Mouse (Mus musculus): ENCODE measurements around the gene Dbp. TPM values are rescaled to one million over a fixed set of nuclear protein-coding genes. Genes with fewer than 3 reads are reported as not detected.
"Not testable (repeated sequence)": the region's sequence is repeated elsewhere in the genome, so short reads cannot be mapped to it uniquely, and the experiment has no call there.

The Dbp gene
- 4.5 and 7.3 TPM in 2 replicates for polyA plus RNA-seq (2014; fragmentation: Nextera tagmentation; extraction: Ambion mirVana)

- Histone ChIP-seq H3K36me3 (ENCODE audit: control insufficient read depth, insufficient read depth, low read length) (peaks cover 4% of the 10 kb centered on the region), H3K4me3 (ENCODE audit: control insufficient read depth in 1 of 2, insufficient read depth in 1 of 2, low read depth in 1 of 2, low read length in 2 of 2) (peak within 1 kb of the TSS; percentile 66 to 74), H3K4me1 (ENCODE audit: control insufficient read depth in 2 of 2, insufficient read depth in 2 of 2, low read length in 2 of 2) (peaks cover 28 to 49% of the 10 kb centered on the region in 2 experiments), H3K9ac (ENCODE audit: low read length) (peak within 1 kb of the TSS; percentile 93), H3K27me3 (ENCODE audit: control insufficient read depth, insufficient read depth, low read length) (peaks cover 7% of the 10 kb centered on the region), H3K4me2 (ENCODE audit: low read length) (peak within 1 kb of the TSS; percentile 96), H3K9me3 (ENCODE audit: control insufficient read depth, low read length) (no peaks in the 10 kb centered on the region), H3K27ac (replicated peaks in 1 of 2; ENCODE audit: control insufficient read depth in 1 of 2, insufficient read depth in 1 of 2, low read depth in 2 of 2, low read length in 2 of 2) (peak within 1 kb of the TSS; percentile 89 to 93)
- ATAC-seq (ENCODE audit: insufficient number of reproducible peaks, insufficient read depth, low FRiP score, low read depth) = peak; percentile 86
- WGBS = under 1% methylated on average over 36 of the region's 36 CpGs
Observed at GRCm38 (mm10) chr7:45704730-45705442, at the start of gene Dbp. TSS of gene Dbp (plus strand) at chr7:45705088.

- 79% methylated on average over 11 of the region's 11 CpGs for WGBS
- no peak for ATAC-seq (ENCODE audit: insufficient number of reproducible peaks, insufficient read depth, low FRiP score, low read depth)
- no peak overlapping the region for H3K4me3 ChIP-seq (ENCODE audit: control insufficient read depth in 1 of 2, insufficient read depth in 1 of 2, low read depth in 1 of 2, low read length in 2 of 2)
- no peaks in the 10 kb centered on the region for H3K27me3 ChIP-seq (ENCODE audit: control insufficient read depth, insufficient read depth, low read length)
- H3K4me2 ChIP-seq (ENCODE audit: low read length) = no peak overlapping the region
- H3K4me1 ChIP-seq (ENCODE audit: control insufficient read depth in 2 of 2, insufficient read depth in 2 of 2, low read length in 2 of 2) = peaks cover 3 to 9% of the 10 kb centered on the region in 2 experiments; a peak in 1 of 4 replicates
- H3K9me3 ChIP-seq (ENCODE audit: control insufficient read depth, low read length) = peaks cover 7% of the 10 kb centered on the region; the same call in 1 of the 2 replicates
- H3K9ac ChIP-seq (ENCODE audit: low read length) = no peak overlapping the region
- no peaks in the 10 kb centered on the region for H3K36me3 ChIP-seq (ENCODE audit: control insufficient read depth, insufficient read depth, low read length)
- no peak overlapping the region for H3K27ac ChIP-seq (replicated peaks in 1 of 2; ENCODE audit: control insufficient read depth in 1 of 2, insufficient read depth in 1 of 2, low read depth in 2 of 2, low read length in 2 of 2)
Observed at GRCm38 (mm10) chr7:45660746-45661478, 44.0 kb upstream of the Dbp start.

- not testable (repeated sequence) for ATAC-seq (ENCODE audit: insufficient number of reproducible peaks, insufficient read depth, low FRiP score, low read depth); H3K27ac ChIP-seq (replicated peaks in 1 of 2; ENCODE audit: control insufficient read depth in 1 of 2, insufficient read depth in 1 of 2, low read depth in 2 of 2, low read length in 2 of 2); H3K36me3 ChIP-seq (ENCODE audit: control insufficient read depth, insufficient read depth, low read length); H3K4me2 ChIP-seq (ENCODE audit: low read length); H3K9ac ChIP-seq (ENCODE audit: low read length); H3K4me1 ChIP-seq (ENCODE audit: control insufficient read depth in 2 of 2, insufficient read depth in 2 of 2, low read length in 2 of 2); H3K4me3 ChIP-seq (ENCODE audit: control insufficient read depth in 1 of 2, insufficient read depth in 1 of 2, low read depth in 1 of 2, low read length in 2 of 2); H3K27me3 ChIP-seq (ENCODE audit: control insufficient read depth, insufficient read depth, low read length); H3K9me3 ChIP-seq (ENCODE audit: control insufficient read depth, low read length)
- 83% methylated on average over 6 of the region's 6 CpGs for WGBS
Observed at GRCm38 (mm10) chr7:45661702-45662101, 43.2 kb upstream of the Dbp start.

- H3K36me3 ChIP-seq (ENCODE audit: control insufficient read depth, insufficient read depth, low read length) = no peaks in the 10 kb centered on the region
- 53% methylated on average over 13 of the region's 13 CpGs for WGBS
- ATAC-seq (ENCODE audit: insufficient number of reproducible peaks, insufficient read depth, low FRiP score, low read depth) = no peak
- peaks cover 3 to 9% of the 10 kb centered on the region in 2 experiments; a peak in 1 of 4 replicates for H3K4me1 ChIP-seq (ENCODE audit: control insufficient read depth in 2 of 2, insufficient read depth in 2 of 2, low read length in 2 of 2)
- H3K4me3 ChIP-seq (ENCODE audit: control insufficient read depth in 1 of 2, insufficient read depth in 1 of 2, low read depth in 1 of 2, low read length in 2 of 2) = no peak overlapping the region
- no peak overlapping the region for H3K27ac ChIP-seq (replicated peaks in 1 of 2; ENCODE audit: control insufficient read depth in 1 of 2, insufficient read depth in 1 of 2, low read depth in 2 of 2, low read length in 2 of 2)
- H3K4me2 ChIP-seq (ENCODE audit: low read length) = no peak overlapping the region
- no peaks in the 10 kb centered on the region for H3K27me3 ChIP-seq (ENCODE audit: control insufficient read depth, insufficient read depth, low read length)
- H3K9me3 ChIP-seq (ENCODE audit: control insufficient read depth, low read length) = peaks cover 4% of the 10 kb centered on the region; the same call in 1 of the 2 replicates
- H3K9ac ChIP-seq (ENCODE audit: low read length) = no peak overlapping the region
Observed at GRCm38 (mm10) chr7:45665303-45666138, 39.4 kb upstream of the Dbp start.

- no peak within 1 kb of the TSS for H3K9ac ChIP-seq (ENCODE audit: low read length)
- H3K9me3 ChIP-seq (ENCODE audit: control insufficient read depth, low read length) = peaks cover 4% of the 10 kb centered on the region; the same call in 1 of the 2 replicates
- H3K27me3 ChIP-seq (ENCODE audit: control insufficient read depth, insufficient read depth, low read length) = no peaks in the 10 kb centered on the region
- no peak within 1 kb of the TSS for H3K4me2 ChIP-seq (ENCODE audit: low read length)
- H3K36me3 ChIP-seq (ENCODE audit: control insufficient read depth, insufficient read depth, low read length) = no peaks in the 10 kb centered on the region
- peaks cover 3 to 9% of the 10 kb centered on the region in 2 experiments; a peak in 1 of 4 replicates for H3K4me1 ChIP-seq (ENCODE audit: control insufficient read depth in 2 of 2, insufficient read depth in 2 of 2, low read length in 2 of 2)
- no peak within 1 kb of the TSS for H3K27ac ChIP-seq (replicated peaks in 1 of 2; ENCODE audit: control insufficient read depth in 1 of 2, insufficient read depth in 1 of 2, low read depth in 2 of 2, low read length in 2 of 2)
- no peak for ATAC-seq (ENCODE audit: insufficient number of reproducible peaks, insufficient read depth, low FRiP score, low read depth)
- 82% methylated on average over 7 of the region's 7 CpGs for WGBS
- H3K4me3 ChIP-seq (ENCODE audit: control insufficient read depth in 1 of 2, insufficient read depth in 1 of 2, low read depth in 1 of 2, low read length in 2 of 2) = no peak within 1 kb of the TSS
Observed at GRCm38 (mm10) chr7:45666161-45666560, 38.7 kb upstream of the Dbp start, which contains the start of gene Fut2. TSS of gene Fut2 (minus strand) at chr7:45666394.

GRCm38 (mm10) chr7:45667761-45668160 is 37.1 kb upstream of the Dbp start:
- H3K4me1 ChIP-seq (ENCODE audit: control insufficient read depth in 2 of 2, insufficient read depth in 2 of 2, low read length in 2 of 2) = peaks cover 3 to 9% of the 10 kb centered on the region in 2 experiments; a peak in 1 of 4 replicates
- no peak overlapping the region for H3K9ac ChIP-seq (ENCODE audit: low read length)
- H3K4me3 ChIP-seq (ENCODE audit: control insufficient read depth in 1 of 2, insufficient read depth in 1 of 2, low read depth in 1 of 2, low read length in 2 of 2) = no peak overlapping the region
- no peak overlapping the region for H3K27ac ChIP-seq (replicated peaks in 1 of 2; ENCODE audit: control insufficient read depth in 1 of 2, insufficient read depth in 1 of 2, low read depth in 2 of 2, low read length in 2 of 2)
- ATAC-seq (ENCODE audit: insufficient number of reproducible peaks, insufficient read depth, low FRiP score, low read depth) = no peak
- H3K9me3 ChIP-seq (ENCODE audit: control insufficient read depth, low read length) = peaks cover 4% of the 10 kb centered on the region; the same call in 1 of the 2 replicates
- no peaks in the 10 kb centered on the region for H3K36me3 ChIP-seq (ENCODE audit: control insufficient read depth, insufficient read depth, low read length)
- WGBS = 76% methylated on average over 14 of the region's 14 CpGs
- no peaks in the 10 kb centered on the region for H3K27me3 ChIP-seq (ENCODE audit: control insufficient read depth, insufficient read depth, low read length)
- no peak overlapping the region for H3K4me2 ChIP-seq (ENCODE audit: low read length)

- ATAC-seq (ENCODE audit: insufficient number of reproducible peaks, insufficient read depth, low FRiP score, low read depth) = no peak
- Histone ChIP-seq H3K36me3 (ENCODE audit: control insufficient read depth, insufficient read depth, low read length) (no peaks in the 10 kb centered on the region), H3K4me2 (ENCODE audit: low read length) (no peak overlapping the region), H3K9me3 (ENCODE audit: control insufficient read depth, low read length) (peaks cover 4% of the 10 kb centered on the region; the same call in 1 of the 2 replicates), H3K27ac (replicated peaks in 1 of 2; ENCODE audit: control insufficient read depth in 1 of 2, insufficient read depth in 1 of 2, low read depth in 2 of 2, low read length in 2 of 2) (no peak overlapping the region), H3K9ac (ENCODE audit: low read length) (no peak overlapping the region), H3K4me1 (ENCODE audit: control insufficient read depth in 2 of 2, insufficient read depth in 2 of 2, low read length in 2 of 2) (peaks cover 3 to 7% of the 10 kb centered on the region in 2 experiments; a peak in 1 of 4 replicates), H3K4me3 (ENCODE audit: control insufficient read depth in 1 of 2, insufficient read depth in 1 of 2, low read depth in 1 of 2, low read length in 2 of 2) (no peak overlapping the region), H3K27me3 (ENCODE audit: control insufficient read depth, insufficient read depth, low read length) (no peaks in the 10 kb centered on the region)
- WGBS = 95% methylated on average over 9 of the region's 9 CpGs
Observed at GRCm38 (mm10) chr7:45668921-45669320, 36.0 kb upstream of the Dbp start.

Data from heart, embryonic 14.5 days (tissue).